Mouse (Mus musculus): Measurements from ENCODE around the gene Nufip1. TPM values are rescaled to one million over a fixed set of nuclear protein-coding genes. Genes with fewer than 3 reads are reported as not detected.

The Nufip1 gene
- total and polyA plus RNA-seq, 3 experiments = 20.6 to 36.5 (median 21.6) TPM

GRCm38 (mm10) chr14:76152162-76153002 is 41.7 kb downstream of the Nufip1 start:
- no peaks in the 10 kb centered on the region; the same call in 1 of the 2 replicates for H3K79me2 ChIP-seq (ENCODE audit: control insufficient read depth, insufficient read depth, low read length, poor library complexity)
- peak overlapping the region; percentile 62 to 68 for H3K4me3 ChIP-seq (ENCODE audit: control insufficient read depth in 1 of 2, insufficient read depth in 1 of 2, low read depth in 2 of 2, low read length in 2 of 2)
- H3K4me1 ChIP-seq (ENCODE audit: control insufficient read depth in 1 of 2, insufficient read depth in 2 of 2, low read length in 2 of 2) = peaks cover 2 to 22% of the 10 kb centered on the region in 2 experiments
- peak overlapping the region; percentile 70 for H3K27ac ChIP-seq (ENCODE audit: control insufficient read depth, low read depth, low read length)
- DNase-seq (ENCODE audit: low read depth, low spot score) = peak; percentile 95
- H3K27me3 ChIP-seq (ENCODE audit: control insufficient read depth in 1 of 2, insufficient read depth in 2 of 2, low read length in 2 of 2) = no peaks in the 10 kb centered on the region
- H3K9ac ChIP-seq (ENCODE audit: control insufficient read depth, low read depth, low read length, poor library complexity, severe bottlenecking) = peak overlapping the region; percentile 63
- H3K9me3 ChIP-seq (replicated peaks; ENCODE audit: insufficient read depth, low read length) = no peaks in the 10 kb centered on the region
- peaks cover 0 to 6% of the 10 kb centered on the region in 2 experiments; a peak in 2 of 4 replicates for H3K36me3 ChIP-seq (ENCODE audit: control insufficient read depth in 1 of 2, insufficient read depth in 2 of 2, low read length in 2 of 2)
- TF ChIP-seq MEF2A (IDR thresholded peaks at IDR 0.05; ENCODE audit: extremely low read depth, insufficient replicate concordance, low read depth, low read length, poor library complexity, severe bottlenecking) (no peak), GABPA (IDR thresholded peaks at IDR 0.05; ENCODE audit: low read depth, low read length) (no peak), EP300 (IDR thresholded peaks at IDR 0.05; ENCODE audit: low read depth in 1 of 2, low read length in 2 of 2) (no peak), POLR2AphosphoS2 (IDR thresholded peaks at IDR 0.05; ENCODE audit: low read length) (peak; percentile 76; the same call in 1 of the 2 replicates), POLR2A (IDR thresholded peaks at IDR 0.05; ENCODE audit: control insufficient read depth in 1 of 2, insufficient read depth in 1 of 2, low read depth in 1 of 2, low read length in 2 of 2, poor library complexity in 1 of 2) (peak; percentile 54 to 81; a peak in 3 of 4 replicates), UBTF (IDR thresholded peaks at IDR 0.05; ENCODE audit: borderline replicate concordance, insufficient read depth, low read depth, low read length) (no peak), ZKSCAN1 (IDR thresholded peaks at IDR 0.05; ENCODE audit: low read depth, low read length) (no peak), NRF1 (IDR thresholded peaks at IDR 0.05; ENCODE audit: insufficient read depth, low read depth, low read length, poor library complexity, severe bottlenecking) (peak; percentile 76), TAL1 (IDR thresholded peaks at IDR 0.05; ENCODE audit: low read length) (no peak), BHLHE40 (IDR thresholded peaks at IDR 0.05; ENCODE audit: borderline replicate concordance, low read depth, low read length) (no peak), USF2 (IDR thresholded peaks at IDR 0.05; ENCODE audit: borderline replicate concordance in 1 of 2, insufficient read depth in 1 of 2, low read depth in 1 of 2, low read length in 2 of 2) (no peak), MAZ (IDR thresholded peaks at IDR 0.05; ENCODE audit: low read depth, low read length) (no peak; the same call in 1 of the 2 replicates), GATA1 (IDR thresholded peaks at IDR 0.05; ENCODE audit: low read depth, low read length) (0 out of 2 replicates have a peak, but pooled peaks have one; percentile 29), TCF12 (IDR thresholded peaks at IDR 0.05; ENCODE audit: low read depth, low read length) (no peak), RCOR1 (IDR thresholded peaks at IDR 0.05; ENCODE audit: low read depth, low read length) (no peak), TBP (IDR thresholded peaks at IDR 0.05; ENCODE audit: low read depth, low read length) (peak; percentile 100), KAT2A (conservative IDR thresholded peaks at IDR 0.05; ENCODE audit: low read depth, low read length) (no peak; the same call in 1 of the 2 replicates), RAD21 (IDR thresholded peaks at IDR 0.05; ENCODE audit: low read depth, low read length) (peak; percentile 42), SMC3 (IDR thresholded peaks at IDR 0.05; ENCODE audit: low read depth, low read length) (peak; percentile 26; the same call in 1 of the 2 replicates), NELFE (IDR thresholded peaks at IDR 0.05; ENCODE audit: low read depth, low read length) (peak; percentile 73), E2F4 (IDR thresholded peaks at IDR 0.05; ENCODE audit: borderline replicate concordance, low read depth, low read length) (no peak), ELF1 (IDR thresholded peaks at IDR 0.05; ENCODE audit: low read depth, low read length) (peak; percentile 81), ZMIZ1 (IDR thresholded peaks at IDR 0.05; ENCODE audit: low read depth, low read length) (no peak; the same call in 1 of the 2 replicates), CHD1 (IDR thresholded peaks at IDR 0.05; ENCODE audit: low read depth, low read length) (no peak), MXI1 (IDR thresholded peaks at IDR 0.05; ENCODE audit: low read depth, low read length) (peak; percentile 8; the same call in 1 of the 2 replicates), POLR2AphosphoS5 (IDR thresholded peaks at IDR 0.05; ENCODE audit: borderline replicate concordance, low read depth, low read length) (no peak), CTCF (IDR thresholded peaks at IDR 0.05 in 2 of 3, conservative IDR thresholded peaks at IDR 0.05 in 1 of 3; ENCODE audit: control insufficient read depth in 1 of 3, insufficient read depth in 1 of 3, low read depth in 2 of 3, low read length in 3 of 3, poor library complexity in 1 of 3, severe bottlenecking in 1 of 3) (peak in 2 of 3 experiments; percentile 41 to 51; a peak in 4 of 6 replicates), ZC3H11A (IDR thresholded peaks at IDR 0.05; ENCODE audit: low read depth, low read length) (no peak), ETS1 (IDR thresholded peaks at IDR 0.05; ENCODE audit: low read depth, low read length) (no peak), SIN3A (IDR thresholded peaks at IDR 0.05; ENCODE audit: low read length) (peak; percentile 37), MAFK (IDR thresholded peaks at IDR 0.05; ENCODE audit: borderline replicate concordance, low read depth, low read length) (peak; percentile 99), HCFC1 (IDR thresholded peaks at IDR 0.05; ENCODE audit: low read depth, low read length) (peak; percentile 15; the same call in 1 of the 2 replicates), MYC (IDR thresholded peaks at IDR 0.05; ENCODE audit: low read depth, low read length) (no peak; the same call in none of the 2 replicates), ZNF384 (IDR thresholded peaks at IDR 0.05; ENCODE audit: low read depth, low read length) (no peak)

All from MEL (cell line).